Mouse (Mus musculus): ENCODE results near the gene Gramd1b. TPM values are rescaled to one million over a fixed set of nuclear protein-coding genes. Genes with fewer than 3 reads are reported as not detected.

Gene Gramd1b
- total RNA-seq, 2 experiments from 2014 or later: 11.6 to 15.8 TPM

Other genes starting within 250 kb of the Gramd1b start
- gene Gm21915, start 139.2 kb upstream of the Gramd1b start, total RNA-seq (2021): not detected
- 1 to 10 TPM; 4.8 to 7.8 TPM for gene Clmp, start 154.6 kb upstream of the Gramd1b start, total RNA-seq (2021)